Mouse (Mus musculus) spleen, adult 18-20 months (tissue): Measurements from ENCODE around the gene Pld1.

ENCODE experiments used
- DNase-seq, 2 experiments: peaks; one replicate each; pipeline ENCODE4 v3.0.0; 2022; ENCODE audit warnings: mixed read lengths in 2 of 2

Pld1 gene

GRCm38 (mm10) chr3:27938381-27939323 is at the start of gene Pld1:
Gene Pld1 (plus strand): TSS chr3:27938695.
- peak; percentile 17 to 22 for DNase-seq

DNA sequence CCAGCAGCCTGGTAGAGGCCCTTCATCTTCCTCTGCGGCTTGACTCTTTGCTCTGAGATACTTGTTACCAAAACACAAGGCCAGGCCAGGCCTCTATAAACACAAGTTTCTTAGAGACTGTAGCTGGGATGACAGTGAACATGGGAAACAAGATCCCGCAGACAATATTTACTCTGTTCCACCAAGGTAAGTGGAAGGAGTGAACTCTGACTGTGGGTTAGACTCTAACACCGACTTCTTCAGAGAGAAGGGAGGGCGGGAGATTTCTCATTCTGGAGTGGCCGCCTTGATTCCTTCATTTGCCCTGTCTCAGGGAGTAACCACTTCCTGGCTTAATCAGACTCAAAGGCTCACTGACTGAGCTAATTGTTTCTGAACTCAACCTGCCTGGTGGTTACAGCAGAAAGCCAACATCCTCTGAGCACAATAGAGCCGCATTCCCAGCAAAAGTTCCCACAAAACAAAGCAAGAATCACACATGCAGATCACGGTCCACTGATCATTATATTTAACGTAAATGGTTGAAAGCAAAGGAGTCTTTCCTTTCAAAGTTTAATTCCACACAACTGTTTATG is 42.1 kb upstream of the Pld1 start, which contains the start of gene Tmem212:
Gene Tmem212, minus strand, starts transcription at position 51 of the 575 bp plus-strand sequence.
- DNase-seq: no peak

- DNase-seq: no peak
Observed at GRCm38 (mm10) chr3:27898178-27898577, 40.3 kb upstream of the Pld1 start.

DNA sequence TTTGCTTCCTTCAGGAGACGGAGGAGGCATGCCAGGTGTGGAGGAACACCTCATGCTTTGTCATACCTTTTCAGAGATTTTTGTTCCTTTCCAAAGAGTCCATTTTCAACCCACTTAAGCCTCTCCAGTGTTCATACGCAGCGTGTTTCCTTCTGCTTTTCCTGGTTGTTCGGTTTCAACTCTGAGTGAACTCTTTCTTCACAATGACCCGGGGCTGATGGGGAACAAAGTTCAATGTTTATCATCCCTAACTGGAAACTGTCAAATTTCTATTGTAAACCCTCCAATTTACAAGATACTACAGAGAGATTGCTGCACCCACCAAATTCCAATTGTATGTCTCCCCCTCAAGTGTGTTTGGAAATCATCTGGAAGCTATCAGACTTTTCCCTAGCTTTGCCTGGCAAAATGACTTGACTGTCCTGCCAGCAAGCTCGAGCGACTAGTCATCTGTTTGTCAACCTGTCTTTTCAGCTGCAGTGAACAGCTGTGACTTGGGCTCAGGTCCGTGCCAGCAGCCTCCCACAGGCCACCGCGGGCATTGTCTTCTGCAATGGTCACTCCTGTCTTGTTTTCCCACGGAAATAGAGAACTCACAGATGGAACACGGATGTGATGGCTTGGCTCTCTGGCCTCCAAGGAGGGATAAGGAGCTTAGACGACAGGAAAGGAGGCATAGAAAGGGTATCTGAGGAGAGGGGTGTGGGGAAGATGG is 39.3 kb upstream of the Pld1 start:
- DNase-seq: no peak

DNA sequence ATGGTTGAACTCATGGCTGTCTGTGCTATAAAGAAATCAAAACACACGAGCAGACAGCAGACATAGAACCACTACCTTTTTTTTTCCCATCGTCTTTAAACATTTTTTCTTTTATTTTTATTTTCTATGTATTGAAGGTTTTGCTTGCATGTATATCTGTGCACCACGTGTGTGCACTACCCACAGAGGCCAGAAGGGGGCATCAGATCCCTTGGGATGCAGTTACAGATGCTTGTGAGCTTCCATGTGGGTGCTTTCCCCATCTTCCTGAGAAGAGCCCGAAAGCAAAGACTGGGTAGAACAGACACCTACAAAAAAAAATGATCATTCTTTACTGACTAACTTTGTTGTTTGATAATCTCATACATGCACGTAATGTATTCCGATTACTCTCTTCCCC is 36.6 kb upstream of the Pld1 start:
- no peak for DNase-seq

DNA sequence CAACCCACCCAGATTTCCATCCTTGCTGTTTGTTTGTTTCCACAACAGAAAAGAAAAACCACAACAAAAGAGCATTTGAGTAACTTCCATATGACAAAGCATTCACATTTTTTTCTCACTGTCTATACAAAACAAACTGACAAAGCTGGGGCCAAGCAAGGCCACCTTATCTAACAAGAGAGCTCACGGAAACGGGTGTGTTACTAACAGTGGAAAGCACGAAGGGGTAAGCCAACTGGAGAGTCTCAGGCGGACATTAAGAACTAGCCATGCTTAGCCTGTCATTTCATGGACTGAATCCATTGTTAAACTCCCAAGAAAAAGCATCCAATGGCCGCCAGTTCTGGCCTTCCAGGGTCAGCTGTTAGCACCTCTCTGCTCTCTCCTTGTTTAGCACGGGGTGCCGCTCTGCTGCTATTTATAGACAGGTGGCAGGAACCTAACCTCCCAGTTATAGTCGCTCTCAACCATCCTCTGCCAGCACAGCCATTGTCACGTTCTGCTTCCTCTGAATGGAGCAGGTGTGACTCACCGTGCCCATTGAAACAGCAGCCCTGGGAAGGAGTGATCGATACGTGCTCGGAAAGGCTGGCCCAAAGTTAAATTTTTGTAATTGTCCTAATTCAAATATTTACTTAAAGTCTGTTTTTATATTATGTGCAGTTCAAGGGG is 33.7 kb upstream of the Pld1 start:
- no peak for DNase-seq

- no peak for DNase-seq
Observed at GRCm38 (mm10) chr3:27906647-27907209, 31.8 kb upstream of the Pld1 start.

DNA sequence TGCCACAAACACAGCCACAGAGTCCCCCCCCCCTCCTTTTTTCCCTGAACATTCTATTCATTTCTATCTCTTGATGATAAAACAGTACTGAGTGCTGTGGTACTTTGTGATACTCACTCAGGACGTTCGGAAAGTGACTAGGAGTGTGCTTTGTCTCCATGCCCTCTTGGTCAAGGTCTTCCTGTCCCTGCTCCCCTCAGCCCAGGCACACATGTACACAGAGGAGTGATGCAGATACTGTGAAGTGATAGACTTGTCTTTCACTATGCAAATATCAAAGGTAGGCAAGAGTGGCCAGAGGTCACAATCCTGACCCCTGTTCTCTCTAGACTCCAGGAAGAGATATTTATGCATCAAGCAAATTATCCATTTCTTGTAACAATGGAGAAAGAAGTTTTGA is 31.2 kb upstream of the Pld1 start:
- DNase-seq: no peak

GRCm38 (mm10) chr3:27908316-27908715 is 30.2 kb upstream of the Pld1 start:
- DNase-seq: no peak

GRCm38 (mm10) chr3:27909016-27909415 is 29.5 kb upstream of the Pld1 start:
- no peak for DNase-seq

- no peak for DNase-seq
Observed at GRCm38 (mm10) chr3:27918656-27919436, 19.6 kb upstream of the Pld1 start.

GRCm38 (mm10) chr3:27921268-27922020 is 17.1 kb upstream of the Pld1 start:
- DNase-seq: no peak

DNA sequence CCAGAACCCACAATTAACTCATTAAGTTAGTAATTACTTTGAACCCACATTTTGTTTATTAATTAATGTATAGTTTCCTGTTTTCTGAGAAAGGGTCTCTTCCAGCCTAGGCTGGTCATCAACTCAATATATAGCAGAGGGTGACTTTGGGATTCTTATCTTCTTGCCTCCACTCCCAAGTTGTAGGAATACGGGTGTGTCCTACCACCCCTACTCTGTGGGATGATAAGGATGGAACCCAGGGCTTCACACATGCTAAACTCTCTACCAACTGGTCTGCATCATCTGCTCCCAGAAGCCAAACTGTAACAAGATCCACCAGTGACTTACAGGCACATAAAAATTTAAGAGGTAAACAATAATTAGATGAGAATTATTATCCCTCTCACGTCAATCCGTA is 14.5 kb upstream of the Pld1 start:
- no peak for DNase-seq

GRCm38 (mm10) chr3:27929219-27929618 is 9.3 kb upstream of the Pld1 start:
- DNase-seq: no peak

GRCm38 (mm10) chr3:27932391-27932790 is 6.1 kb upstream of the Pld1 start:
- no peak for DNase-seq

GRCm38 (mm10) chr3:27935644-27936043 is 2.9 kb upstream of the Pld1 start:
- no peak for DNase-seq

GRCm38 (mm10) chr3:27936731-27937130 is 1.8 kb upstream of the Pld1 start:
- DNase-seq: no peak

- no peak for DNase-seq
Observed at GRCm38 (mm10) chr3:27937144-27938110, 1.1 kb upstream of the Pld1 start.

- no peak for DNase-seq
Observed at GRCm38 (mm10) chr3:27941634-27942033, 3.1 kb downstream of the Pld1 start.

DNA sequence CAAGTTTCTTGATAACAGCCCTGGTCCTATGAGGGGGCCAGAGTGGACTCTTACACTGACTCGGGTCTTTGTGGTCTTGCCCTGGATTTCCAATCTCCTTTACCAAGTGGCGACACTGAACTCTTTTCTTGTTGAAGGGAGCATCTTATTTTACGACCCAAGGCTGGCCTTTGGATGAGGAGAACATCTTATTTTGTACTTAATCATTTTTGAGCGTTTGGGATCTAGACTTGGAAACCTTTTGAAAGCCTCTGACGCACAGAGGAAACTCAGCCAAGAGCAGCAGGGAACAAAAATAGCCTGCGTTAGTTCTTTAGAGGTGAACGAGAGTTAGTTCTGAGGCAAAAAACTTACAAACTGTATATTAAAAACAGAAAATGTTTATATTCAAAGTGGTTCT is 4.5 kb downstream of the Pld1 start:
- no peak for DNase-seq
